Mouse (Mus musculus) liver, embryonic 14 days (tissue): ENCODE results near the gene Cysrt1. TPM values are rescaled to one million over a fixed set of nuclear protein-coding genes. Genes with fewer than 3 reads are reported as not detected.

Experiments used
- polyA plus RNA-seq: library from polyadenylated mRNA; depleted of rRNA; stranded (reverse); fragments of >200 nt; gene quantifications from 2 replicates; pipeline ENCODE4 v1.2.3, GENCODE M21; 2012; rRNA removed

Gene Cysrt1
- not detected in 2 replicates for polyA plus RNA-seq

DNA sequence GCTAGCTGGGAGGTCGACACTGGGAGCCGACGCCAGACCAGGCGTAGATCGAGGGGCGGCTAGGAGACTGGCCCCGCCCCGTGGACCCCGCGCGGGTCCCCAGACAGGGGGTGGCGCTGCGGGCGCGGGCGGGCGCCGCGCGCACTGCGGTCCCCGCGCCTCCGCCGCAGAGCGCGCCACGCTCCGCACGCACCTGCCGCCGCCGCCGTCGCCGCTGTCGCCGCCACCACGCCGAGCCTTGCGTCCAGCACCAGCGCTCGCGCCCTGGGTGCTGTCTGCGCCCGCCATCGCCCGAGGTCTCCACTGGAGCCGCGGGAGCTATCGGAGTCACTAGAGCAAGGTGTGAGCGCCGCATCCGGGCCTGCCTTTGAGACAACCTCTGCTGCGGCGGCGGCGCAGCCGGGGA, at the start of gene Cysrt1, which contains the start of gene Rnf208:
TSS of gene Cysrt1 (minus strand) at position 352 of the 406 bp plus-strand sequence.
TSS of gene Rnf208 (plus strand) at position 155 of the 406 bp plus-strand sequence.

DNA sequence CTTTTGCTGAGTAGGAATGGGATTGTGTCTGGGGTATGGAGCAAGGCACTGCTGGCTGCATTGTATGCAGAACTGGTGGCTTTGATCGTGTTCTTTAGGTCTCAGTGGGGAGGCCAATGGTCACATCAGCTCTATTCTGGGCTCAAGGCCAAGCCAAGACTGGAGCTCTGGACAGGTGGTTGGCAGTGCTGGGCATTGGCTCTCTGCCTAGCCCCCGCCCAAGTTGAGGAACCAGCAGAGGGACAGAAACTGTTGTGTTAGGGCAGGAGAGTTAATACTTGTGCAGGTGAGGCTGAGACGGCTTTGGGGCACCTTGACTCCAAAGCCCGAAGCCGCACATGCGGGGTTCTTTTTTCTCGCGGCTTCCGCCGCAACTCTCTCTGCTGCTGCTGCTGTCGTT, 47.4 kb upstream of the Cysrt1 start, which contains the start of gene Lrrc26:
TSS of gene Lrrc26 (plus strand) at position 265 of the 400 bp plus-strand sequence.

DNA sequence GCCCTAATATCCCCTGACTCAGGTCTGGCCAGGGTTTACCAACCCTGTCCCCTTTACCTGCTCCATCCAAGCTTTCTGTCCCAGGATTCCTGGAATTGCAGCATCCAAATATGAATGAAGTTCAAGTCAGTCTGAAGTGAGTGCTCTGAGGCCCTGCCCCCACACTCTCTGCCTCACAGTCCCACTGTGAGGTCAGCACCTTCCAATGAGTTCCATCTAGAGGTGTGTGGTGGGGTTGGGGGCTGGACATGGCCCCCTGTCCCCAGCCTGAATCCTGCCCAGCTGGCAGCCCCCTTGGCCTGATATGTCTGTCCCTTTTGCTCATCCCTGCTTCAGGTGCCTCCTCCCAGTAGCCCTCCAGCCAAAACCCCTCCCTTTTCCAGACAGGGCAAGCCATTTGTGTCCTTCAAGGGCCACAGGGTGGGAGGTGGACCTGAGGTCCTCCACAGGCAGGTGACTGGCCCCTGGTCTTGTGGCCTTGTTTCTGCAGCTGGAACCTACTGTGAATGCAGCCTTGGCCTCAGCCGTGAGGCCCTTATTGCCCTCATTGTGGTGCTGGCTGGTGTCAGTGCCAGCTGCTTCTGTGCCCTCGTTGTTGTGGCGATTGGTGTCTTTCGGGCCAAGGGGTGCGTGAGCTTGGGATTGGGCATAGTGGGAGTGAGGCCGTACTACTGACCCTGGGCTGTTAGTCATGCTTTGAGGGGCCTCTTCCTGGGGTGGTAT, 45.8 kb upstream of the Cysrt1 start, which contains the start of gene Tmem210:
TSS of gene Tmem210 (plus strand) at position 219 of the 723 bp plus-strand sequence.

DNA sequence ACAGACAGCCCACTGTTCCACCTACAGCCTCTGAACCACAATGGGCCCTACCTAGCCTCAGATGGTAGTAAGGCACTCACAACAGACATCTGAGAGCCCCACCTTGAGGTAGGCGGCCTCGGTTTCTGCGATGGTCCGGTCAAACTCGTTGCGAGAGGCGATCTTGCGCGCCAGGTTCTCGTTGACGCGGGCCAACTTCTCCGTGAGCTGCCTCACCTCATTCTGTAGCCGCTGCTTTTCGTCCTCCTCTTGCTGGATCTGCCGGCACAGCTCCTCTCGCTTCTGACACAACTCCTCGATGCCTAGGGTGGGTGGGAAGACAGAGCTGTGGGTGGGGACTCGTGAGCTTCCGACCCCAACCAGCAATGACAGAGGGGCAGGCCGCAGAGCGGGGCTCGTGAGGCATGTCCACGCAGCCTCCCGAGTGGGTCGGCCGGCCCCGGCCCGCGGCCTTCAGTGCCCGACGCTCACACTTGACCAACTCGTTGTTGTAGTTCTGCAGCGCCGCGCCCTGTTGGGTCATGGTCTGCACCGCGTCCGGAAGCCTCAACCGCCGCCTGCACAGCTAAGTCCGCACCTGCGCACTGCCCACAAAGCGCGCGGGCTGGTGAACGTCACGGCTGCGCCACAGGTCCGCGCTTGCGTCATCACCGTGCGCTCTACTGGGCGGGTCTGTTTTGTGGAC, 29.7 kb upstream of the Cysrt1 start, which contains the start of the genes Ssna1 and Anapc2:
TSS of gene Ssna1 (minus strand) at position 612 of the 685 bp plus-strand sequence.
TSS of gene Anapc2 (plus strand) at position 652 of the 685 bp plus-strand sequence.

DNA sequence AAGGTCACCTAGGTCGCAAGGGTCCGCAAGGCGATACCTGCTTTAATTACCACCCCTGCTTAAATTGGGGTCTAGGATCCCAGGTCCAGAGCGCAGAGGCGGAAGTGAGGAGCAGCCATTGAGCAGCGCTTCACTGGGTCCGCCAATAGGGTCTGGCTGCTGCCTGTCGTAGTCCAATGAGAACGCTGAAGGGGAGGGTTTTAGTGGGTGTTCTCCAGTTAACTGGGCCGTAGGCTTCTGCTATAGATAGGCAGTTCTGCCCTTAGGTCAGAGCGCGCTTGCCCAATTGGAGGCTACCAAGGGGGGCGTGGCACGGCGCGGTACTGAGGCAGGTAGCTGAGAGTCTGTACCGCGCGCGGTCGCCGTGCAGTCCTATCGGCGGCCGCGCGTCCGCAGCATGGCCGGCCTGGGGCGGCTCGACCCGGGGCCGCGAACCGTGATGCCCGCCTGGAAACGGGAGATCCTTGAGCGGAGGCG, 20.1 kb upstream of the Cysrt1 start, which contains the start of gene Tprn:
TSS of gene Tprn (plus strand) at position 328 of the 477 bp plus-strand sequence.

DNA sequence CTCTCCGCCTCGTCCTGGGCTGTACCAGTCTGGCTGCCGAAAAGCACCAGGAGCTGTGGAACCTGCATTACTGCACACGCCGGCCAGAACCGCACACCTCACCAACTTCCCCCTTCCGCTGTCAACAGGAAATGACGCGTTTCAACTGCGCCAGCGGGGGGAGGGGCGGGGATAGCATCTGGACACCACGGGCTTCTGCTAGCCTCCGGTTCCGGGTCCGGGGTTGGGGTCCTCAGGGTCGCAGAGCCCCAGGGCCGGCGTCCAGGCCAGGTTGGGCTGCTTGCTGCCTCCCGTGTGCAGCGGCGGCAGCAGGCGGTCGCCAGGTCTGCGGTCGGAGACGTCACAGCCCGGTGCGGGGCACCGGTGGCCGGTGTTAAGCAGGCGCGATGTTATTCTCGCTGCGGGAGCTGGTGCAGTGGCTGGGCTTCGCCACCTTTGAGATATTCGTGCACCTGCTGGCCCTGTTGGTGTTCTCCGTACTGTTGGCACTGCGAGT, 13.1 kb upstream of the Cysrt1 start, which contains the start of gene Tmem203:
TSS of gene Tmem203 (plus strand) at position 156 of the 496 bp plus-strand sequence.

DNA sequence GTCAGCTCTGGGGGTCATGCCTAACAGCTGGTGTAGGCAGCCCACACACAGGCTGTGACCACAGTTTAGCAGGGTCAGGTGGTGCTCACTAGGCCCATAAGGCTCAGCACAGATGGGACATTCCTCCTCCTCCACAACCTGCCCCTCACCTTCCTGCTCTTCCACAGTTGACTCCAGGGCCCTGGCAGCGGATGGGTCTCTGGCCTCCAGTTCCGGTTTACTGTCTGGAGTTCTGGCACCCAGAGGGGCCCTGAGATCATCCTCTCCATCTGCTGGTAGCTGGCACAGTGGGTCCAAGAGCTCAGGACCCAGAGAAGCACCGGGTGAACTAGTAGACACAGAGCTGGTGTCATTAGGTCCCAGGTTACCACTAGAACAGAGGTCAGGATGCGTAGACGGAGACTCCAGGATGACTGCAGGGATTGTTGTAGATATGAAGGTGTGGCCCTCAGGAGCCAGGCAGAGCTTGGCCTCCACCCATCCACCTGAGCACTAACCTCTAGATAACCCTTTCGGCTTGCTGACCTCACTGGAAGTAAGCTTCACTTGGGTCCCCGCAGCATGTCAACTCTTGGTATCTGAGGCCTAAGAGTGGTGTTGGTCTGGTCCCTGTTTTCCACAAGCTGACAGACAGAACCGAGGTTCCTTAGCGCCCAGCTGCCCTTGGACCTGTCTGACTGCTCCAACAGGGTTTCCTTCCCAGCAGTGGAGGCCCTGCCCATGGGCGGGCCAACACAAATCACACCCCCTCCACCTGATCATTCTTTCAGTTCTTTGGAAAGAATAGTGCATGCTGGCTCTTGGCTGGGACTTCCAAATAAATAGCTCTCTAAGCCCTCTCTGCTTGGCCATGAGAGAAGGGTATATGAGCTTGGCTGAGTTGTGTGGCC, 4.2 kb upstream of the Cysrt1 start, which contains the start of gene AL732309.1:
TSS of gene AL732309.1 (minus strand) at position 681 of the 890 bp plus-strand sequence.

DNA sequence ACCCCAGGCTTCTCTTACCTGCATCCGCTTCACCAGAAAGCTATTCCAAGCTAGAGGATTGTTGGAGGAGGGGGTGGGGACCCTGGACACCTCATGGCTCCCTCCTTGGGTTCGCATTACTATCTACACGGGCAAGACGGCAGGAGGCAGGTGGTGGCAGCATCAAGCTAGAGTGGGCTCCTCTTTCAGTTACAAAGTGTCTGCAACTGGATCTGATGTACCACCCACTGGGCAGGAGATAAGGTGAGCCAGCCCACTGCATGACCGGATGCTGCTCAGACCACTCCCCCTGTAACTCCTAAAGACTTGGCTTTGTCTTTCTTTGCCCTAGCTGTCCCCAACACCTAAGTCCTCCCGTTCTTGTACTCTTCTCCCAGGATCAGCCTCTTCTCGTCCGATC, 5.6 kb downstream of the Cysrt1 start, which contains the start of gene Rnf224:
TSS of gene Rnf224 (minus strand) at position 174 of the 400 bp plus-strand sequence.

DNA sequence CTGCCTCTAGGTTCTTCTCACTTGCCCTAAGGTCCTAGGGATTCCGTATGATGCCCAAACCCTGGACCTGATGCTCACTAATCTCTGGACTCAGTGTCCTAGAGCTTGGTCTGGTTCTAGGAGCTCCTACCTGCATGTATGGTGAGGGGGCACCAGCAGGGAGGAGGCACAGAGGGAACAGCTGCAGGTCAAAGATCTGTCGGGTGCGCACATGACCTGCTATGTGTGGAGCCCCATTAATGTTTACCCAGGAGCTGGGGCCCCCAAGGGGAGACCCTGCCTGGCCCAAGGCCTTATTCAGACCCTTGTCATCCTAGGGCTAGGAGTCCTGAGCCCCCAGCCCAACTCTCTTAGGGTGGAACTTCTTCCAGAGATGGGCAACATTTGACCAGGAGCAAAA, 8.2 kb downstream of the Cysrt1 start, which contains the start of gene Slc34a3:
TSS of gene Slc34a3 (minus strand) at position 315 of the 400 bp plus-strand sequence.

DNA sequence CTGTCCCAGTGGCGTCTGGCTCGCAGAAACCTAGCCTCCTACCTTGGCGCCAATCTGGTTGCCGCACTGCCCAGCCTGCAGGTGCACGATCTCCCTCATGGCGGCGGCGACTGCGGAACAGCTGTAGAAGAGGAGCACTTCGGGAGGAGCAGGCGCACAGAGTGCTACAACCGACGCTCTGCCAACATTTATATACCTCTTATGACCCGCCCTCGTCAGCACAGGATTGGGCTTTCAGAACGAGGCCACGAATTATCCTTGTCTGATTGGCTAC, 17.8 kb downstream of the Cysrt1 start, which contains the start of gene Tubb4b:
TSS of gene Tubb4b (minus strand) at position 211 of the 274 bp plus-strand sequence.

DNA sequence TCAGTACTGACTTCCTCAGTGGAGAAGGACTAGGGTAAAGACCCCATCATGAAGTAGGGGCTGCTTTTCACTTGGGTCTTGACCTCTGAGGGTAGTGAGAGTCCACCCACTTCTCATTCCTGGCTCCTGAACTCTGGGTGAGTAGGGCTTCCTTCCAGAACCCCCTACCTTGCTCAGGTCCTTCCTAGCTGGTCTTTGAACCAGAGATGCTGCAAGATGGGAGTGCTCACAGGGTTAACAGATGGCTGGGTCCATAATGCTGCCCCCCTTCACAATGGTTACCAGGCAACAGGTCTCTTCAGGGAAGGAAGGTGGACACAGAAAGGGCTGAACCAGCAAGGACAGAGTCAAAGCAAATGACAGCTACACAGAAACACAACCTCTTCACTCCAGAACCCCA, 23.8 kb downstream of the Cysrt1 start, which contains the start of gene Fam166a:
TSS of gene Fam166a (plus strand) at position 301 of the 400 bp plus-strand sequence.

DNA sequence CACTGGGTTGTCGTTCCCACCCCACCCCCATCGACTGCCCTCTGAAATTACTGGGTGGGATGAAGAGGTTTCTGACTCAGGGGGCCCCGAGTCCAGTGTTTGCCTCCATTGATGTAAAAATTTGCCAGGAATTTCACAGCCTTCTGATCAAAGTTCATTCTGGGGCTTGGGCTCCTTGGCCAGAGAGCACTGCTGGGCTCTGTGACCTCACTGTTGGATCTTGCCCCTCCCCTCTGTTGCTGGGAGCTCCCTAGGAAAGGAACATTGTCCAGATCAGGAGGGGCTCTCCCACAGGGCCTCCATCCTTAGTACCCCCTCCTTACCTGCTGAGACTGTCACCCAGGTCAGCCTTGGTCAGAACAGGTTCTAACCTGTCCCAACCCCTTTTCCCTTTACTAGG, 27.8 kb downstream of the Cysrt1 start, which contains the start of gene Stpg3:
TSS of gene Stpg3 (minus strand) at position 194 of the 400 bp plus-strand sequence.

DNA sequence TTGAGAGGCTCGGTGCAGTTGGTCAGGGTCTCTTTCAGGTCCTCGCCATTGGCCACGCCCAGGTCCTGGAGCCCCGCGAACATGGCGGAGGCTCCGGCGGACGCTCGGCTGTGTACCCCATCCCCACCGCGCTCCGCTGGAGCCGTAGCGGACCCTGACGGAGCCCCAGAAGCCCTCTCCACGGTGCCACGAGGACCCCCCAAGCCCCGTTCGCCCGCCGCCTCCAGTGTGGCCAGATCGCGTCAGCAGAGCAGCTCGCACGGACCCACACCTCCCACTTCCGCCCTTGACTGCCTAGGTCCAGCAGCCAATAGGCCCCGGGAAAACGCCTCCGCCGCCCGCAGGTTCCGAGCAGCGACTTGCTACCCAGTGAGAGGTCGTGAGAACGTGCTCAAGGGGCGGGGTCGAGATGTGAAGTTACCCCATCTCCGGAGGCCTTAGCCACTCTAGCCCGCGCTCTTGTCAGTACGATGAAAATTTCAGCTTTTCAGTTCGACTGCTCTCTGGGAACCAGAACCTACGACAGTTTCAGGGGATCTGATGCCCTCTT, 31.1 kb downstream of the Cysrt1 start, which contains the start of gene Nelfb:
TSS of gene Nelfb (minus strand) at position 369 of the 550 bp plus-strand sequence.

DNA sequence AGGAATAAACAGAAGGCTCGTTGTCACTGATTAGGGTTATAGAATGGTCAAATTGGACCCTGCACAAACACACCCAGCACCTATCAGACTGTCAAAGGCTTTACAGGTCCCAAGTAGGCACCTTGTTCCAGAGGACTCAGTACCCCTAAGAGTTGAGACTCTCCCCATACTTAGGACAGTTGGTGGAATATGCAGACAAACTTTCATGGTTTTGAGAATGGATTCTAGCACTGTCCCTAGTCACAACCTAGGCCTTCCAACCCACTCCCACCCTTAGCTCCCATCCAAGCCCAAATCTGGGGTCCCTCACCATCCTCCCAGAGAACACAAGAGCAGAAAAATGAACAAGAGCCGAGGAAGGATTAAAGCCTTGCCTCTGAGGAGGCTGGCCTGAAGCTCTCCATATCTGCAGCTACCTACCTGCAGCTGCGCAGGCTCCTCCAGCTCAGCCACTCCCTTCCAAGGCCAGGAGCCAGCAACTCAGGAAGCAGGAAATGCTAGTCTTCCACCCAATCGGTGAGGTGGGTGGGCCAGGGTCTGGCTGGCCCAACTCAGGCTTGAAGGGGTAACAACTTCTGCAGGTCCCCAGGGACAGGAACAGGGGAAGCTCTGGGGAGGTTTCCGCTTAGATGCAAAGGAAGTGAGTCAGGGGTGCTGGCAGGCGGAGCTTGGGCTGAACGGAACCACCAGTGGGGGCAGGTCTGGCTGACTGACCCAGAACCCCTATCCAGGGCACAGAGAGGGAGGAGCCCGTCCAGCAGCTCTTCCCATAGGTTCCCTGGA, 45.9 kb downstream of the Cysrt1 start, which contains the start of gene Tor4a:
TSS of gene Tor4a (minus strand) at position 715 of the 783 bp plus-strand sequence.

Other genes starting within 250 kb of the Cysrt1 start
- 9.4 and 9.6 TPM in 2 replicates for gene Nsmf, start 188.1 kb downstream of the Cysrt1 start, polyA plus RNA-seq
- gene Entpd8, start 162.1 kb downstream of the Cysrt1 start, polyA plus RNA-seq, result 4.1 and 5.2 TPM in 2 replicates
- 1.2 and 1.5 TPM in 2 replicates for gene Noxa1, start 147.3 kb downstream of the Cysrt1 start, polyA plus RNA-seq
- gene Nrarp, start 61.7 kb downstream of the Cysrt1 start, polyA plus RNA-seq, result 3.4 and 4.2 TPM in 2 replicates
- gene Tor4a, start 45.6 kb downstream of the Cysrt1 start, polyA plus RNA-seq, result 2.9 and 4.0 TPM in 2 replicates
- 16.1 and 18.8 TPM in 2 replicates for gene Nelfb, start 31.0 kb downstream of the Cysrt1 start, polyA plus RNA-seq
- gene Stpg3, start 27.8 kb downstream of the Cysrt1 start, polyA plus RNA-seq, result not detected in 2 replicates
- gene Fam166a, start 23.7 kb downstream of the Cysrt1 start, polyA plus RNA-seq, result 0.03 and 1.2 TPM in 2 replicates
- gene Tubb4b, start 17.8 kb downstream of the Cysrt1 start, polyA plus RNA-seq, result 658 and 704 TPM in 2 replicates
- not detected in 2 replicates for gene Slc34a3, start 8.1 kb downstream of the Cysrt1 start, polyA plus RNA-seq
- 0.02 TPM in 1 of 2 replicates, not detected in the other for gene Rnf224, start 5.7 kb downstream of the Cysrt1 start, polyA plus RNA-seq
- gene Rnf208, start 197 bp downstream of the Cysrt1 start, polyA plus RNA-seq, result 0.60 and 0.69 TPM in 2 replicates
- gene AL732309.1, start 4.4 kb upstream of the Cysrt1 start, polyA plus RNA-seq, result 4.7 and 5.3 TPM in 2 replicates
- gene Tmem203, start 13.0 kb upstream of the Cysrt1 start, polyA plus RNA-seq, result 6.5 and 7.9 TPM in 2 replicates
- gene Tprn, start 20.2 kb upstream of the Cysrt1 start, polyA plus RNA-seq, result 2.0 and 3.1 TPM in 2 replicates
- 70.9 and 83.9 TPM in 2 replicates for gene Ssna1, start 30.0 kb upstream of the Cysrt1 start, polyA plus RNA-seq
- 21.4 and 24.9 TPM in 2 replicates for gene Anapc2, start 30.0 kb upstream of the Cysrt1 start, polyA plus RNA-seq
- not detected in 2 replicates for gene Tmem210, start 45.7 kb upstream of the Cysrt1 start, polyA plus RNA-seq
- 0.02 TPM in 1 of 2 replicates, not detected in the other for gene Lrrc26, start 47.5 kb upstream of the Cysrt1 start, polyA plus RNA-seq
- 0.02 and 0.03 TPM in 2 replicates for gene Grin1, start 76.7 kb upstream of the Cysrt1 start, polyA plus RNA-seq
- 5.0 and 8.0 TPM in 2 replicates for gene Man1b1, start 89.9 kb upstream of the Cysrt1 start, polyA plus RNA-seq
- 9.5 and 11.0 TPM in 2 replicates for gene Dpp7, start 113.9 kb upstream of the Cysrt1 start, polyA plus RNA-seq
- 3.3 and 4.3 TPM in 2 replicates for gene Uap1l1, start 123.2 kb upstream of the Cysrt1 start, polyA plus RNA-seq
- 18.3 and 19.0 TPM in 2 replicates for gene Sapcd2, start 129.9 kb upstream of the Cysrt1 start, polyA plus RNA-seq
- 0.18 and 0.22 TPM in 2 replicates for gene Entpd2, start 153.4 kb upstream of the Cysrt1 start, polyA plus RNA-seq
- 3.2 and 3.7 TPM in 2 replicates for gene Npdc1, start 156.9 kb upstream of the Cysrt1 start, polyA plus RNA-seq
- gene Fut7, start 180.8 kb upstream of the Cysrt1 start, polyA plus RNA-seq, result 0.37 and 0.68 TPM in 2 replicates
- 1.9 and 2.4 TPM in 2 replicates for gene Abca2, start 186.3 kb upstream of the Cysrt1 start, polyA plus RNA-seq
- gene Clic3, start 214.4 kb upstream of the Cysrt1 start, polyA plus RNA-seq, result 0.14 and 0.23 TPM in 2 replicates
- 7.5 and 7.9 TPM in 2 replicates for gene Paxx, start 218.6 kb upstream of the Cysrt1 start, polyA plus RNA-seq
- gene Ptgds, start 227.6 kb upstream of the Cysrt1 start, polyA plus RNA-seq, result 0.21 TPM in 2 replicates